Mouse (Mus musculus): Measurements from ENCODE around the gene Sf3a1. TPM values are rescaled to one million over a fixed set of nuclear protein-coding genes. Genes with fewer than 3 reads are reported as not detected.
A peak's percentile ranks its signal among the peaks of the same experiment; 100 is the strongest.

Gene Sf3a1
- polyA plus RNA-seq, 1 experiment = 35.1 TPM

- no peaks in the 10 kb centered on the region for H3K27me3 ChIP-seq (ENCODE audit: control insufficient read depth, insufficient read depth, low read length)
- no peaks in the 10 kb centered on the region for H3K36me3 ChIP-seq (ENCODE audit: control insufficient read depth, insufficient read depth, low read length)
- H3K27ac ChIP-seq (ENCODE audit: control insufficient read depth, insufficient read depth, low read depth, low read length) = no peak overlapping the region
These were observed 43.5 kb upstream of the Sf3a1 start for GRCm38 (mm10) chr11:4116458-4117141.

GRCm38 (mm10) chr11:4117372-4118071, 42.6 kb upstream of the Sf3a1 start:
- Histone ChIP-seq H3K36me3 (ENCODE audit: control insufficient read depth, insufficient read depth, low read length) (no peaks in the 10 kb centered on the region), H3K4me1 (ENCODE audit: control insufficient read depth, insufficient read depth, low read length) (no peaks in the 10 kb centered on the region), H3K27ac (ENCODE audit: control insufficient read depth, insufficient read depth, low read depth, low read length) (no peak overlapping the region), H3K4me3 (ENCODE audit: control insufficient read depth, low read depth, low read length) (no peak overlapping the region), H3K27me3 (ENCODE audit: control insufficient read depth, insufficient read depth, low read length) (no peaks in the 10 kb centered on the region)
- TF ChIP-seq POLR2A (IDR thresholded peaks at IDR 0.05; ENCODE audit: control insufficient read depth, low read depth, low read length) = no peak
- TF ChIP-seq CTCF (IDR thresholded peaks at IDR 0.05; ENCODE audit: control insufficient read depth, insufficient read depth, insufficient replicate concordance, low read depth, low read length) = no peak

More at GRCm38 (mm10) chr11:4116458-4117141, 43.5 kb upstream of the Sf3a1 start:
- H3K4me3 ChIP-seq (ENCODE audit: control insufficient read depth, low read depth, low read length) = no peak overlapping the region
- TF ChIP-seq POLR2A (IDR thresholded peaks at IDR 0.05; ENCODE audit: control insufficient read depth, low read depth, low read length) = no peak
- no peak for TF ChIP-seq CTCF (IDR thresholded peaks at IDR 0.05; ENCODE audit: control insufficient read depth, insufficient read depth, insufficient replicate concordance, low read depth, low read length)
- no peaks in the 10 kb centered on the region for H3K4me1 ChIP-seq (ENCODE audit: control insufficient read depth, insufficient read depth, low read length)

- no peaks in the 10 kb centered on the region for H3K36me3 ChIP-seq (ENCODE audit: control insufficient read depth, insufficient read depth, low read length)
- no peaks in the 10 kb centered on the region for H3K4me1 ChIP-seq (ENCODE audit: control insufficient read depth, insufficient read depth, low read length)
- TF ChIP-seq CTCF (IDR thresholded peaks at IDR 0.05; ENCODE audit: control insufficient read depth, insufficient read depth, insufficient replicate concordance, low read depth, low read length) = no peak
- no peak for TF ChIP-seq POLR2A (IDR thresholded peaks at IDR 0.05; ENCODE audit: control insufficient read depth, low read depth, low read length)
- no peaks in the 10 kb centered on the region for H3K27me3 ChIP-seq (ENCODE audit: control insufficient read depth, insufficient read depth, low read length)
- H3K27ac ChIP-seq (ENCODE audit: control insufficient read depth, insufficient read depth, low read depth, low read length) = no peak overlapping the region
- H3K4me3 ChIP-seq (ENCODE audit: control insufficient read depth, low read depth, low read length) = peak overlapping the region; percentile 63
These were observed 41.8 kb upstream of the Sf3a1 start for GRCm38 (mm10) chr11:4118081-4118921.

- Histone ChIP-seq H3K36me3 (ENCODE audit: control insufficient read depth, insufficient read depth, low read length) (no peaks in the 10 kb centered on the region), H3K4me1 (ENCODE audit: control insufficient read depth, insufficient read depth, low read length) (no peaks in the 10 kb centered on the region; the same call in 1 of the 2 replicates), H3K4me3 (ENCODE audit: control insufficient read depth, low read depth, low read length) (no peak overlapping the region), H3K27ac (ENCODE audit: control insufficient read depth, insufficient read depth, low read depth, low read length) (no peak overlapping the region), H3K27me3 (ENCODE audit: control insufficient read depth, insufficient read depth, low read length) (no peaks in the 10 kb centered on the region)
- TF ChIP-seq CTCF (IDR thresholded peaks at IDR 0.05; ENCODE audit: control insufficient read depth, insufficient read depth, insufficient replicate concordance, low read depth, low read length) (no peak), POLR2A (IDR thresholded peaks at IDR 0.05; ENCODE audit: control insufficient read depth, low read depth, low read length) (no peak)
These were observed 40.5 kb upstream of the Sf3a1 start for GRCm38 (mm10) chr11:4119635-4120034.

- no peaks in the 10 kb centered on the region for H3K36me3 ChIP-seq (ENCODE audit: control insufficient read depth, insufficient read depth, low read length)
- H3K27ac ChIP-seq (ENCODE audit: control insufficient read depth, insufficient read depth, low read depth, low read length) = no peak overlapping the region
- no peak overlapping the region for H3K4me3 ChIP-seq (ENCODE audit: control insufficient read depth, low read depth, low read length)
- TF ChIP-seq CTCF (IDR thresholded peaks at IDR 0.05; ENCODE audit: control insufficient read depth, insufficient read depth, insufficient replicate concordance, low read depth, low read length) (no peak), POLR2A (IDR thresholded peaks at IDR 0.05; ENCODE audit: control insufficient read depth, low read depth, low read length) (no peak)
- no peaks in the 10 kb centered on the region; the same call in 1 of the 2 replicates for H3K4me1 ChIP-seq (ENCODE audit: control insufficient read depth, insufficient read depth, low read length)
- no peaks in the 10 kb centered on the region for H3K27me3 ChIP-seq (ENCODE audit: control insufficient read depth, insufficient read depth, low read length)
These were observed 38.5 kb upstream of the Sf3a1 start for GRCm38 (mm10) chr11:4121691-4122090.

GRCm38 (mm10) chr11:4122226-4122625, 37.9 kb upstream of the Sf3a1 start:
- no peak overlapping the region for H3K27ac ChIP-seq (ENCODE audit: control insufficient read depth, insufficient read depth, low read depth, low read length)
- H3K27me3 ChIP-seq (ENCODE audit: control insufficient read depth, insufficient read depth, low read length) = no peaks in the 10 kb centered on the region
- TF ChIP-seq CTCF (IDR thresholded peaks at IDR 0.05; ENCODE audit: control insufficient read depth, insufficient read depth, insufficient replicate concordance, low read depth, low read length) (no peak), POLR2A (IDR thresholded peaks at IDR 0.05; ENCODE audit: control insufficient read depth, low read depth, low read length) (no peak)
- H3K4me1 ChIP-seq (ENCODE audit: control insufficient read depth, insufficient read depth, low read length) = no peaks in the 10 kb centered on the region; the same call in 1 of the 2 replicates
- H3K4me3 ChIP-seq (ENCODE audit: control insufficient read depth, low read depth, low read length) = no peak overlapping the region
- H3K36me3 ChIP-seq (ENCODE audit: control insufficient read depth, insufficient read depth, low read length) = no peaks in the 10 kb centered on the region

Data from testis, adult 2 months (tissue).